Mouse (Mus musculus): ENCODE data around the gene Neurog1.

Neurog1 gene

GRCm38 (mm10) chr13:56258196-56259020 lies 6.4 kb upstream of the Neurog1 start:
- DNase-seq (ENCODE audit: low read depth), result no peak

DNA sequence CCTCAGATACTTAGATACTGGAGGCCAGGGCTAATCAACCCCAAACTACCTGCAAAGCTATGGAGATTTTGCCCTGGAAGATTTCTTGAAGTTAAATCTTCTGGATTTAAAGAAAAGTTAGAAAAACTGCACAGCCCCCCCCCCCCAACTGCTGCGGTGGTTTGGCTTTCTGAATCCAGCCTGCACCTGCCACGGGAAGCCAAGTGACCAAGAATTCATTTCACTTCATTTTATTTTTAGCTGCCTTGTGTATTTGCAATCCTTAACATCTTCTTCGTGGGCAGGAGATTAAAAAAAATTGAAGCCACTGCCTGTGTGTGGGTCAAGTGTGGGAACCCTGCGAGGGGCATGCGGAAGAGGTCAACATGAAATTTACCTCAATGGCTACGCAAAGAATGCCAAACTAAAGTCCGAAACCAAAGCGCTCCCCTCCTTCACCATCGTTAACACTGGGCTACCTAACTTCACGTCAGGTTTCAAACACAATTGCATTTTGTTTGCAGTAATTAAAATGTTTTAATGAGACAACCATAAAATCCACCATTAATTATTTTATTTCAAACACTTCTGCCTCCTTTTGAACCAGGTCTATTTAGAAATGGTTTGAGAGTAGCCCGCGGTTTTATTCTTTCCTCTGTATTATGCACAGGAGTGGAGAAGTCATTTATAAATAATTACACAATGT lies 5.6 kb upstream of the Neurog1 start:
- no peak for DNase-seq (ENCODE audit: low read depth)

DNA sequence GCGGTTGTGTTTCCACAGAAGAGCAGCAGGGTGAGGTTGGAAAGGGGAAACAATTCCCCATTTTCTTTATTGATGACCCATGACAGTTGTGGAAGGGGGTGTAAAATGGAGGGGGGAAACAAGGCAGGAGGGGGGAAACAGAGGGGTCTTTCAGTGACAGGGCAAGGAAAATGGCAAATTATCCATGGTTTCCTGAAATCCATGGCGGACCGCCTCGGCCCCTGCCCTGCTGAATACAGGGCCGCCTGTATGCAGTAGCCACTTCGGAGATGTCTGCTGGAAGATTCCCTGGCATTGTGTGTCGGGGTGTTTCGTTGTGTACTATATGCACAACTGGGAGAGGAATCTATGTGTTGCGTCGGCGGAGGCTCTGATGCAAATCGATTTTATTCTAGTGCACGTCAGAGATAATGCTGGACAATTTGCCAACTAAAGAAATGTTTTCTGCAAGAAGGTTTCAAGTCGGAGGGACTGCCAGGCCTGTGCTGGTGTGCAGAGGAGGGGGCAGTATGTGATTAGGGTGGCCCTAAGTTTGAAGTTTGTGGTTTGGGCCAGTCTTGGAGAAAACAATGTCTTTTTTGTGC lies 4.8 kb upstream of the Neurog1 start:
- DNase-seq (ENCODE audit: low read depth), result no peak

GRCm38 (mm10) chr13:56253379-56253778 lies 1.4 kb upstream of the Neurog1 start:
- no peak for DNase-seq (ENCODE audit: low read depth)

DNA sequence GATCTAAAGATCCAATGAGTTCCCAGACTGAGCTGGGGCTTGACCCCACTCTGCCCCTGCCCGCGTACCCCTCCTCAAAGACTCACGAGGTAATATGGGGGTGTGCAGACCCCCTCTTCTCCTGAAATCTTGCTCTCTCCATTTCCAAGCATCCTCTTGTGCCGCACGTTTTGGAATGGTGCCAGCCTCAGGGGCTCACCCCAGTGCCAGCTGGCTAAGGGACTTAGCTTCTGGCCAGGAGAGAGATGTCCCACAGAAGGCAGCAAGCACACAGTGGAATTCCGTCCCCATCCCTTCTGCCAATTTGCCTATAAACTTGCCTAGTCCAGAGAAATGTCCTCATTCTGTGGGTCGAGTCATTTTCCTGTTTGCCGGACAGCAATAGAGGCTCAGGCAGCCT lies 820 bp upstream of the Neurog1 start:
- DNase-seq (ENCODE audit: low read depth), result no peak

GRCm38 (mm10) chr13:56251176-56251923 lies 613 bp downstream of the Neurog1 start:
- DNase-seq (ENCODE audit: low read depth), result no peak

DNA sequence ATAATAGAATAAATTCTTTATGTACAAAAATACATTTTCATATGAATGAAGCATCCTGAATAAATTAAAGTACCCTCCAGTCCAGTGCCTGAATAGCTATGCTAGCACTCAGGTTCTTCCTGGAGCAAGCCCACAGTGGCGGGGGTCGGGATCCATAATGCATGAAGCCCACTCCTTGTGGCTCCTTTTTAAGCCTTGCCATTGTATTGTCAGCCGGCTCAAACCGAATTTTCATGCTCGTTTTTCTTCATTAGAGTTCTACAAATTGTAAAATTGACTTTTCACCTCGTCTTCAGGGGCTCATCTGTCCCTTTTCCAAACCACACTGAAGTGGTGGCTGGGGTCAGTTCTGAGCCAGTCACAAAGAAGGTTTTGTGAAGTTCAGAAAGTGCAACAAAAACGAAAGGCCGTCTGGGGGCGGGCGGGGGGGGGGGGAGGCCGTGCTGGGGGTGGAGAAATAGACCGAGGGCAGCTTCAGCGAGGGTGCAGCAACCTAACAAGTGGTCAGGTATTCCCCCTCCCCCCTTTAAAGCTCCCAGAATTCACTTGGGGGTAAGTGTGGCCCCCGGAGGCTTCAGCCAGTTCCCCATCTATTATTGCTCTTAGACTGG lies 1.3 kb downstream of the Neurog1 start:
- no peak for DNase-seq (ENCODE audit: low read depth)

DNA sequence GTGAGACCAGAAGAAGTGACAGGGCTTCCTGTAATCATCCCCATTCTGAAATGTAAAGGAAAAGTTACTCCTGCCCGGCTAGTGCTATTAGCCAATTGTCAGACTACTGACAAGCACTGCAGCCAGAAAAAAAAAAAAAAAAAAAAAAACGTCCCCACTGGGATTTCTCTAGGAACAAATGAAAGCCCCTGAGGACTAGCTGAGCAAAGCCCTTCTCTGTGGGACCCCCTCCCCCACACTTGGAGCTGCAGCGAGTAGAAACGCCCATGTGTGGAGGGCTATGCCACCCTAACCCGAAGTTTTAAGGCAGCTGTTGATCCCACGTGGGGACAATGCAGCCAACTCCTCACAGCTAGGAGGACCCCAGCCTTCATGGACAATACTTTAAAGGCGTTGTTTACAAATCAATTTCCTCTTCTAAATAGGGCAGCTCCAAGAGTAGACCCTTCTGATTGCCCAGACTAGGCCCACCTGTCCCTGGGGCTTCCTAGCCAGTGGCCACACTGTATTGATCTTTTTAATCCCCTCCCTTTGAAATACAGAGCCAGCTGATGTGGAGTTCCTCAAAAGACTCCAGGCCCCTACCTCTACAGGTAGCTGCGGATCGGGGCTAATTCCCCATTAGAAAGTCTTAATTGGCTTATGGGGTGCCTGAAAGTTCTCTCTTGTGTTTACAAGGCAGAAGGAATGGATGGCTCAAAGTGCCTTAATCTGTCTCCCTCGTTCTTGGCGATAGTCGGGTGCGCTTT lies 2.2 kb downstream of the Neurog1 start:
- no peak for DNase-seq (ENCODE audit: low read depth)

DNA sequence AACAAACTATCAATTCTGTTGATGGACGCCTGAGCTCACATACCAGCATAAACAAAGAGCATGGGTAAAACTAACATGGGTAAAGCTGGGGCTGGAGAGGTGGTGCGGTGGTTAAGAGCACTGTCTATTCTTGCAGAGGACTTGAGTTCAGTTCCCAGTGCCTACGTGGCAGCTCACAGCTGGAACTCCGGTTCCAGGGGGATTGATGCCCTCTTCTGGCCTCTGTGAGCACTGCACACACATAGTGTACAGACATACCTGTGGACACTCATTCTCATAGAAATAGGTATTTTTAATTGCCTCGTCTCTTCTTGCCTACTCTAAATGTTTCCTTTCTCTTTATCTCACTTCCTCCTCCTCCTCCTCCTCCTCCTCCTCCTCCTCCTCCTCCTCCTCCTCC lies 8.9 kb downstream of the Neurog1 start:
- DNase-seq (ENCODE audit: low read depth), result no peak

DNA sequence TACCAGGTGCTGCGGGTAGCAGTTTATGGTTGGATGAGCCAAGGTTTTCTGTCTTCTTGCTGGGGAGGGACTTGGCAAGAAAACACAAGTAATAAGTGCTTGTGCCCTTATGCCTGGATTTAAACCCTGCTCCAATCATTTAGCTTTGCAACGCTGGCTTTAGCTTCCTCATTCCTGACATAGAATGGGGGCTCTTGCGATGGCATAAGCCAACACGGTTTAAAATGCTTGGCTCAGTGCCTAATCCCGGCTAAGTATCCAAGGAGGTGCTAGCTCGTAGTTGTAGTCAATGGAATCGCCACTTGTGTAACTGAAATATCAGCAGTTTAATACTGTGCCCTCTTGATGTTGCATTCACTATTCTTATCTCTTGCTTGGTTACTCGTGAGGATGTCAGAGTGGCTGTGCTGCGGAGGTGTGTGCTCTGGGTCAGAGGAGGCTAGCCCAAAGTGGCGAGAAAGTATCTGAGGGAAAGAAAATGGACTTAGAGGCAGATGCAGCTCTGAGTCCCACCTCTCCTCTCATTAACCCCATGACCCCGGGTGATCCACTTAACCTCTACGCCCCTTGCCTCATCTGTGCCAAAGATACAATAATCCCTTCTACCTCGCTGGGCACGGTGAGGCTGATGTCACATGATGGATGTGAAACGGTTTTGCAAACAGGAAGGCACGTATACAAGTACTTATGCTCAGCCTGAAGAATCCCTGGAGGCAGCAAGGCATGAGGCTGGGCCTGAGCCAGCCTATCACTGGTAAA lies 11.8 kb downstream of the Neurog1 start:
- no peak for DNase-seq (ENCODE audit: low read depth)

GRCm38 (mm10) chr13:56237905-56238304 lies 14.1 kb downstream of the Neurog1 start:
- no peak for DNase-seq (ENCODE audit: low read depth)

DNA sequence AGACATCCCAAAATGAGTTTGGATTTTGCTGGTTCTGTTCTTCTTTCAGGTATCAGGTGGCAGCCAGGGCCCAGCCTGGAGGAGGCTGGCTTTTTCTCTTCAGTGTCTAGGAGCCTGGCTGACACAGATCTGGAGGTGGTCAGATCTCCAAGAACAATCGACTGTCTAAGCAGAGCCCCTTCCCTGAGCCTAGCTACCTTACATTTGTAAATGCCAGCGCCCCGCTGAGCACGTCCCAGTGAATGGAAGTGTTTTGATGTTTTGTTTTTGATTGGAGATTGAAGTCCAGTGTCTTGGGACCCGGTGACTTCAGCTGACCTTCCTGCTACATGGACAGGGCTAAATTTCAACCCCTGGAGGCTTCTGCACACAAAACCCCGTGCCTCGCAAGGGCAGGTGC lies 15.8 kb downstream of the Neurog1 start:
- DNase-seq (ENCODE audit: low read depth), result no peak

DNA sequence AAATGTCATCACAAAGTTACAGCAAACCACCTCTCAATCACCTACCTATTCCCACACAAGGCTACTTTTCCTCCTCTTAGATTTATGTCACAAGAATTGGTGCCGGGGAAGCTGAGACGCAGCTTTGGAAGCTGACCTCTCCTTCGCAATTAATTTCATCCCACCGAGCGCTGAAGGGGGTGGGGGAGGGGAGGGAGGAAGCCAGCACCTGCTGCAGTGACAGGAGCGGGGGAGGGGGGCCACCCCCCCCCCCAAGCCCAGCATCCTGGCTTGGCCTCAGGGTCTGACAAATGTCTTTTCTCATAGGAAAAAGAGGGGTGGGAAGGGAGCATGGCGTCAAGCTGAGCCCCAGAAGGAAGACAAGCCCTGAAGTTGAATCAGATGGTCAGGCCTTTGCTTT lies 23.2 kb downstream of the Neurog1 start:
- no peak for DNase-seq (ENCODE audit: low read depth)

DNA sequence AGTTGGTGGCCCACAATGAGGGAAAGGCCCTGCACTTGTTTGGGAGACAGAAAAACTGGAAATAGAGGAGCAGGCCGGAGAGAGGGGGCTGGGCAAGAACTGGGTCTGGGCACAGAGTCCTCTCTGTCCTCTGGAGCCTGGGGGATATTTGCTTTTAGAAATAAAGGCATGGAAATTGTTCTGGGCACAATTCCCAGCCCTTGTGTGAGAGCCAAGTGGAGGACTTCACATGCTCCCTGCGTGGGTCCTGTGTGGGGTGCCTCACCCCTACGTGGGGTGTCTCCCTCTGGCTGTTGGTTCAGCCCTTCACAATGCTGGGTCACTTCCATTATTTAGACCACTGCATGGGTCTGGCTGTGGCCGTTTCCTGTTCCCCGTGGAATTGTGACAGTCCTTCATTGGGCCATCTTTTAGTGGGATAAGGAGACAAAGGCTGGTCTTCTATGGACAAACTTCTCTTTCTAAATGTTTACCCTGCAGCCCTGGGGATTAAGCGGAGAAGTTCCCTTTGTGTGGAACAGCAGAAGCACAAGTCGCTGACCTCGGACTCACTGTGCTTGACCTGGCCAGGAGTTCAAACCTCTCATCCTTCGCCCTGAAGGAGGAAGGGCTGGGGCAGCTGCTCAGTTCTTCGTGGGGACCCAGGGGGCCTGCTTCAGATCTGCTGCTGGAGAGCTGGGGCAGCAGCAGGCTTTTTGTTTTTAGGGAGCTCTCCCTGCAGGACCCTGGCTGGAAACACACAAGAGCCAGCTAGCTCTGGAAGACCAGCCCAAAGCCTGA lies 25.6 kb downstream of the Neurog1 start:
- DNase-seq (ENCODE audit: low read depth), result no peak

GRCm38 (mm10) chr13:56223625-56224024 lies 28.3 kb downstream of the Neurog1 start:
- DNase-seq (ENCODE audit: low read depth), result no peak

DNA sequence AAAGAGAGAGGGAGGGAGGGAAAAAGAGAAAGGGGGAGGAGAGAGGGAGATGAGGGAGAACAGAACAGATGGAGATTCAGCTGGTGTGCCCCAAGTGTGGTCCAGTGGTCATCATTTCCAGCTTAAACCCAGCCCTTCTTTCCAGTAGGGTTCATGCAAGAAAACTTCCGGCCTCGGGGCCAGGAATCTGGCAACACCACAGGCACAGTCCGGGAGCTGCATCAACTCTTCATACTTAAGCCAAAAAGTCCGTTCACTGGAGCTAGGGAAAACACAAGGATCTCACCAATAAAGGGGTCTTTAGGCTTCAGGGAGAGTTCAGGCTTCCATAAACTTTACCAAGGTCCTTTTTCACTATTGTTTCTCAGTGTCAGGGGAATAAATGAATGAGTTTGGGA lies 29.1 kb downstream of the Neurog1 start:
- DNase-seq (ENCODE audit: low read depth), result no peak

- DNase-seq (ENCODE audit: low read depth), result no peak
Measured at GRCm38 (mm10) chr13:56221995-56222848, 29.7 kb downstream of the Neurog1 start.

GRCm38 (mm10) chr13:56221129-56221910 lies 30.6 kb downstream of the Neurog1 start:
- DNase-seq (ENCODE audit: low read depth), result no peak

Measured in NIH3T3 (cell line).